Mouse (Mus musculus): ENCODE results near the gene Gm10447.
"Not testable (repeated sequence)": the region's sequence is repeated elsewhere in the genome, so short reads cannot be mapped to it uniquely, and the experiment has no call there.

The Gm10447 gene

GRCm38 (mm10) chr11:53446183-53446582, 10.7 kb downstream of the Gm10447 start:
- DNase-seq (ENCODE audit: low spot score in 2 of 2): no peak

DNA sequence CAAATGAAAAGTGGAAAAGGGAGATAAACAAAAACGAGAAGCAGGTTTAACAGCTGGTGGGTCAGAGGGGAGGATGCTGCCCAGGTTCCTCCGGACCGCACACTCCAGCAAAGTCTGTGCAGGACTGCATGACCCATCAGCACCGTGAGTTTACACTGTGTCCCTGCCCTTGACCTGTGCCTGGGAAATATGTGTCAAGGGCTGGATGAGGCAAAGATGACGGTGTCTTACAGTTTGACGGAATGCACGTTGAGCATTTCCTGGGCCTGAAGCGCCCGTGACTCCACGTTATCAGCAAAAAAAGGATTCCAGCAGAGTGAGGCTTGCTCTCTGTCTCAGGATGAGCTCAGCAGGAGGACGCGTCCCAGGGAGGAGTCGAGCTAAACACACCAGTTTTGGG, 11.3 kb downstream of the Gm10447 start:
- DNase-seq (ENCODE audit: low spot score in 2 of 2): no peak

GRCm38 (mm10) chr11:53443861-53444260, 13.0 kb downstream of the Gm10447 start:
- no peak for DNase-seq (ENCODE audit: low spot score in 2 of 2)

DNA sequence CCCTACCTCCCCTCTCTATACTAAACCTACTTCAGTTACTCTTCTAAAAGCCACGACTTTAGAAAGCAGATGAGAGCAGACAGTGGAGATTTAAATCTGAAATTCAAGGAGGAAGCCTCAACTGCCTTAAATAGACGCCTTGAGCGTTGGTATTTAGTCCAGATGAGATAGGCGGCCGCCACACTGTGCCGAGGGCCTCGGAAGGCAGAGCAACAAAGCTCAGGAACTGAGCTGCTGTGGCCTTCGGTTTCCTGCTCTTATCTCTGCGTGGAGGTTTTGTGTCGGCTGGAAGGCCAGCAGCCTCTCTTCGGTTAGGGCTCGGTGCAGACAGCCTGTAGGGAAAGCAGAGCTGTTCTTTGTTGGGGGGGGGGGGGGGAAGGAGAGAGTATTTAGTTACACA, 15.0 kb downstream of the Gm10447 start:
- DNase-seq (ENCODE audit: low spot score in 2 of 2): no peak

GRCm38 (mm10) chr11:53436338-53436737, 20.6 kb downstream of the Gm10447 start:
- DNase-seq (ENCODE audit: low spot score in 2 of 2): no peak

DNA sequence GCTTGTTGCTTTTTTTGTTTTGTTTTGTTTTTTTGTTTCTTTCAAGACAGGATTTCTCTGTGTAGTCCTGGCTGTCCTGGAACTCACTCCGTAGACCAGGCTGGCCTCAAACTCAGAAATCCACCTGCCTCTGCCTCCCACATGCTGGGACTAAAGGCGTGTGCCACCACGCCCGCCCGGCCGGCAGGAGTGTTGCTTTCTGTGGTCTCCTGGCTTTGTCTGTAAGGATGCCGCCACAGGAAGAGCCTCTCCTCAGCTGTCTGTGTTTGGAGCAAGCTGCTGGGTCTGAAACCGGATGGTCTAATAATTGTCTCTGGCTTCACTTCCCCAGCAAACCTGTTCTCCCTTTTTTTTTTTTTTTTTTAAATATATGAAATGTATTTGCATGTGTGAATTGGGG, 21.4 kb downstream of the Gm10447 start:
- DNase-seq (ENCODE audit: low spot score in 2 of 2): no peak

GRCm38 (mm10) chr11:53433057-53433456, 23.9 kb downstream of the Gm10447 start:
- DNase-seq (ENCODE audit: low spot score in 2 of 2): no peak

DNA sequence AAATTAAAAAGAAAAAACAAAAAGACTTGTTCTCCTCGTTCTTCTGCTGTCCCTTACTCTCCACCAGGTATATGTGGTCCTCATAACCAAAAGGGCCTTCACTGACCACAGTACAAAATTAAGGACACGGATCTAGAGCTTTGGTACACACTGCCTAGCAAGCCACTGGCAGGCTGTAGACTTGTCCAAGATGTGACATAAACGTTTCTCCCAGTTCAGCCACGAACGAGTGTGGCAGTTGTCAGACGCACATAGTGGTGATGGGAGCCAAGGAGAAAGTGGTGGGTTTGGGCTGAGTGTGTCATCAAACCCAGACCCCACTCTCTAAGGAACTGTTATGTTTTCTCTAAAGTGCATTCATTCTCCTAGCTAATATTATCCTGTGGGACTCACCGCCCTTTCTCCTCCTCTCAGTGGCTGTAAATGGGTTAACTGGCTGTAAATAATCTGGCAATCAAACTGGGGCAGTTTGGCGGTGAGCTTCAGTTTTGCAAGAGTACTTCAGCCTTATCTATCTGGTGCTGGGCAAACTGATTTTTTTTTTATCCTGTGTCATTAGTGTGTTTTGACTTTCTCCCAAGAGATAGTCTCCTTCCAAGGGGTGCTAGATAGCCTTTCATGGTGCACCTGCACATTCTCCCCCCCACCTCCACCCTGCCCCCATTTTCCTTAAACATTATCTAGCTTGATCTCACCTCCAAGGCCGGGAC, 25.4 kb downstream of the Gm10447 start:
- DNase-seq (ENCODE audit: low spot score in 2 of 2): no peak

GRCm38 (mm10) chr11:53430670-53431346, 26.1 kb downstream of the Gm10447 start, which contains the start of the genes Uqcrq and Gdf9:
Gene Uqcrq, minus strand, starts transcription at chr11:53430831.
Gene Gdf9, plus strand, starts transcription at chr11:53431023.
- peak; percentile 100 for DNase-seq (ENCODE audit: low spot score in 2 of 2)

GRCm38 (mm10) chr11:53430300-53430669, 26.6 kb downstream of the Gm10447 start:
- DNase-seq (ENCODE audit: low spot score in 2 of 2): no peak

DNA sequence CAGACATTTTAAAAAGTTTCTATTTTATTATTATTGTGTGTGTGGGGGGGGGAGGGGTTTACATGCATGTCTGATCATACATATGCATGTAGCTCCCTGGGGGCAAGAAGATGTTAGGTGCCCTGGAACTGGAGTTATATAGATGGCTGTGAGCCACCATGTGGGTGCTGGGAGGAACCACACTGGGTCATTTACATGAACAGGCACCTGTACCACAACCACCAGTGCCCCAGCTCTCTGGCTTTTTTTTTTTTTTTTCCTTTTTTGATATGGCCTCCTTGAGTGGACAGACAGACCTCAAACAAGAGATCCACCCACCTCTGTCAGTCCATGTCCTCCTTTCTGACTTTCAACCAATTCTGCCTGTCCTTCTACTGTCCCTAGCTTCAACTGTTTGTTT, 27.7 kb downstream of the Gm10447 start:
- DNase-seq (ENCODE audit: low spot score in 2 of 2): no peak

- no peak for DNase-seq (ENCODE audit: low spot score in 2 of 2)
These were observed 28.2 kb downstream of the Gm10447 start for GRCm38 (mm10) chr11:53428716-53429057.

DNA sequence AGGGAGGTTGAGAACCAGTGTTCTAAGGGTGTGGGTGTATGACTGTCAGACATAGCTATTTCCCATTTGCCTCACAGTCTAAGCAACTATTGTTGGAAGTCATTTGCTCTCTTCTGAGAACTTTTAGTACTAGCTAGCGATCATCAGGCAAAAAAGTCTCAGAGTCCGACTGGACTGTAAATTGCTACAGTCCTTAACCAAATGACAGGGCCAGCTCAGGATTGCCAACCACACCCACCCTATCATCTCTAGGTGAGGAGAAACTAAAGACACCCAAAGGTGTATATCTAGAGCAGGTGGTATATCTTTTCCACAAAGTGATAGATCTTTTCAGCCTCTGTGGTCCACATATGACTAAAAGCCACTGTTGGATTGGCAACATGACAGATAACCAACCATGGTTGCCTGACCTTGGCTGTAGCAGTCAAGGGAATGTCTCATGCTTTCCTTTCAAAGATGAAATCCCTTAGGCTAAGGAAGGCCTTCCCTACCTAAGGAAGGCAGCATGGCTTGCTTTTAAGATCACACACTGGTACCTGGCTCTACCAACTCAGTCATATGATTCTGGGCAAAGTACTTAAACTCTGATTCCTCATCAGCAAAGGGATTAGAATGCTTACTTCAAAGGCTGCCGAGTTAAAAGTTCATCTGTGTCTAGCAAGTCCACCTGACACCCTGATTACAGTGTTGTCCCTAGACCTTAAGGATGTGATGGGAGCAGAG, 28.8 kb downstream of the Gm10447 start:
- DNase-seq (ENCODE audit: low spot score in 2 of 2): no peak

- DNase-seq (ENCODE audit: low spot score in 2 of 2): not testable (repeated sequence)
These were observed 30.0 kb downstream of the Gm10447 start for GRCm38 (mm10) chr11:53426914-53427313.

GRCm38 (mm10) chr11:53425711-53426255, 31.1 kb downstream of the Gm10447 start:
- DNase-seq (ENCODE audit: low spot score in 2 of 2): no peak

DNA sequence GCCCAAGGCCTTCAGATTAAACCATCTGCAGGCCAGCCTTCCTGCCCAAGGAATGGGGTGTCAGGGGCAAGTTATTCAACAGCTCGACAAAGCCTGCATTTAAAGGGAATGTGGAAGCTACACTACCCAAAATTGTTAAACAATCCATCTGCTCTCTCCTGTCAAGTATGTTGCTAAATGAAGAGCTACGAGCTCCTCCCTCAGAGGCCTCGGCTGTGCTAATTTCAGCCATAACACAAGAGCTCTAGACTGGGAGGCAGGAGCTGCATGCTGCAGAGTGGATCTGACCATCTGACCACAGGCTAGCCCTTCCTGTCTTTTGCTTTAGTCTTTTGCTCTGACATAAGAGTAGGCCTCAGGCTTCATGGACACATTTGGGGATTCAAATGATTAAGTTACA, 31.7 kb downstream of the Gm10447 start:
- DNase-seq (ENCODE audit: low spot score in 2 of 2): no peak

DNA sequence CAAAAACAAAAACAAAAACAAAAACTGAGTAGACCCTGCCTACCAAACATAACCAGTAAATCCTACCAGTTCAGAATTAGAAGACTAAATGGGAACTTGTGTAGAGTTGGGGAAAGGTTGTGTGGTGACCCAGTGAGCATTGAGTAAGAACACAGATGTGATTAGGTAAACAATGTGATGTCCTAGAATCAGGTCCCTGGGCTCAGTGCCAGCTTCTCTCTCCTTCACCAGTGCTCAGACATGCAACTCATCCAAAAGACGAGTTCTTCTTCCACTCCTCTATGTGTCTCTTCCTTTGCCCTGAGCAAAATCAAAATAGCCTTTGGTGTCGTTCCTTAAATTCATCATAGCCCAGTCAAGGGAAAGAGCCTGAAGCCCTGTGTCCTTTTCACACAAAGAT, 32.1 kb downstream of the Gm10447 start:
- DNase-seq (ENCODE audit: low spot score in 2 of 2): no peak

DNA sequence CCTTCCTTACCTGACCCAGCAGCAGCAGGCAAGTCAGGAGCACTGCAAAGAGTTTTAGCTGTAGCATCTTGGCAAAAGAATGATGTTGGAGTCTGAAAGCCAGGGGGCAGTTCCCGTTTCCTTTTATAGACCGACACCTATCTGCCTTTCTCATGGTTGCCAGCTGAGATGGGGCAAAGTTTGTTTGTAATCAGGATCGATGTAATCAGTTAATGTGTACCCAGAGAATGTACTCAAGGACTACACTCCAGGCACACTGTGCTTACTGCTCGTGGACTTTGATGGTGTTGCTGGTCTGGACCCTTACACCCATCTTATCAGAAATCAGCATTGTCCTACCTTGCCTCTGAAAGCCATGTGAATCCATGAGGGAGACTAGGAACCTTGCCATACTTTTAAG, 33.9 kb downstream of the Gm10447 start, which contains the start of gene Leap2:
Leap2 (minus strand) TSS at position 135 of the 400 bp plus-strand sequence.
- DNase-seq (ENCODE audit: low spot score in 2 of 2): no peak

GRCm38 (mm10) chr11:53418048-53418447, 38.9 kb downstream of the Gm10447 start:
- no peak for DNase-seq (ENCODE audit: low spot score in 2 of 2)

GRCm38 (mm10) chr11:53413871-53414270, 43.0 kb downstream of the Gm10447 start:
- DNase-seq (ENCODE audit: low spot score in 2 of 2): no peak

- no peak for DNase-seq (ENCODE audit: low spot score in 2 of 2)
These were observed 45.2 kb downstream of the Gm10447 start for GRCm38 (mm10) chr11:53411738-53412137.
